Mouse (Mus musculus) liver, postnatal 0 days (tissue): ENCODE data around the gene Dnah1. TPM values are rescaled to one million over a fixed set of nuclear protein-coding genes. Genes with fewer than 3 reads are reported as not detected.
A peak's percentile ranks its signal among the peaks of the same experiment; 100 is the strongest.

Experiments
- ATAC-seq: fragments of 200-750 bp; cut with Nextera tagmentation; 2 replicates; pipeline ENCODE4 v1.8.0; 2017; ENCODE audit warnings: mild to moderate bottlenecking, moderate library complexity
- DNase-seq: peaks from one replicate; pipeline ENCODE4 v3.0.0-alpha.2; 2016
- H3K27ac ChIP-seq: fragments of 300-500 bp; sonication (generic); 2 replicates; pipeline ENCODE4 v1.5.1; 2014; ENCODE audit warnings: antibody characterized with exemption, moderate library complexity, mild to moderate bottlenecking, low read depth
- H3K27me3 ChIP-seq: fragments of 300-500 bp; sonication (generic); 2 replicates; pipeline ENCODE4 v1.6.1; 2014; ENCODE audit warnings: low read length, control low read depth, mixed read lengths; ENCODE audit not compliant: insufficient read depth
- H3K36me3 ChIP-seq: fragments of 300-500 bp; sonication (generic); replicated peaks from 2 replicates; pipeline ENCODE4 v1.6.1; 2014; ENCODE audit warnings: mild to moderate bottlenecking, control low read depth, low read length, moderate library complexity, mixed read lengths; ENCODE audit not compliant: insufficient read depth
- H3K4me1 ChIP-seq: fragments of 300-500 bp; sonication (generic); 2 replicates; pipeline ENCODE4 v1.6.1; 2014; ENCODE audit warnings: antibody characterized with exemption, mild to moderate bottlenecking, control low read depth; ENCODE audit not compliant: insufficient read depth
- H3K4me2 ChIP-seq: fragments of 300-500 bp; sonication (generic); 2 replicates; pipeline ENCODE4 v1.6.1; 2014; ENCODE audit warnings: low read depth, mild to moderate bottlenecking, low read length, moderate library complexity, mixed read lengths
- H3K4me3 ChIP-seq: fragments of 300-500 bp; sonication (generic); 2 replicates; pipeline ENCODE4 v1.5.1; 2014; ENCODE audit warnings: low read depth, low read length
- H3K9ac ChIP-seq: fragments of 300-500 bp; sonication (generic); replicated peaks from 2 replicates; pipeline ENCODE4 v1.6.1; 2014; ENCODE audit warnings: mild to moderate bottlenecking, moderate library complexity
- H3K9me3 ChIP-seq: fragments of 300-500 bp; sonication (generic); 2 replicates; pipeline ENCODE4 v1.6.1; 2016; ENCODE audit warnings: mild to moderate bottlenecking, control low read depth, low read length, mixed read lengths
- CTCF ChIP-seq: sonication (generic); IDR thresholded peaks from 2 replicates; pipeline ENCODE4 v1.5.1; 2016; ENCODE audit warnings: antibody characterized with exemption, low read depth
- EP300 ChIP-seq: IDR thresholded peaks from 2 replicates; pipeline ENCODE4 v1.6.1; 2016; ENCODE audit warnings: antibody characterized with exemption, low read depth, mild to moderate bottlenecking
- WGBS: fragments of 180-500 bp; shearing (Covaris S2); extraction: QIAGEN DNeasy Blood & Tissue Kit; methylation state at CpG from one replicate; pipeline ENCODE4 v1.1.7; 2014; ENCODE audit not compliant: insufficient replicate concordance; 5-methylcytosine and 5-hydroxymethylcytosine counted together
- polyA plus RNA-seq: library from polyadenylated mRNA; unstranded; fragments of >200 nt; fragmentation: Nextera tagmentation; extraction: Ambion mirVana; gene quantifications from 2 replicates; pipeline ENCODE4 v1.2.1, GENCODE M21; 2015

Gene Dnah1
- polyA plus RNA-seq, 1 experiment from 2014 or later = 0.05 TPM

DNA sequence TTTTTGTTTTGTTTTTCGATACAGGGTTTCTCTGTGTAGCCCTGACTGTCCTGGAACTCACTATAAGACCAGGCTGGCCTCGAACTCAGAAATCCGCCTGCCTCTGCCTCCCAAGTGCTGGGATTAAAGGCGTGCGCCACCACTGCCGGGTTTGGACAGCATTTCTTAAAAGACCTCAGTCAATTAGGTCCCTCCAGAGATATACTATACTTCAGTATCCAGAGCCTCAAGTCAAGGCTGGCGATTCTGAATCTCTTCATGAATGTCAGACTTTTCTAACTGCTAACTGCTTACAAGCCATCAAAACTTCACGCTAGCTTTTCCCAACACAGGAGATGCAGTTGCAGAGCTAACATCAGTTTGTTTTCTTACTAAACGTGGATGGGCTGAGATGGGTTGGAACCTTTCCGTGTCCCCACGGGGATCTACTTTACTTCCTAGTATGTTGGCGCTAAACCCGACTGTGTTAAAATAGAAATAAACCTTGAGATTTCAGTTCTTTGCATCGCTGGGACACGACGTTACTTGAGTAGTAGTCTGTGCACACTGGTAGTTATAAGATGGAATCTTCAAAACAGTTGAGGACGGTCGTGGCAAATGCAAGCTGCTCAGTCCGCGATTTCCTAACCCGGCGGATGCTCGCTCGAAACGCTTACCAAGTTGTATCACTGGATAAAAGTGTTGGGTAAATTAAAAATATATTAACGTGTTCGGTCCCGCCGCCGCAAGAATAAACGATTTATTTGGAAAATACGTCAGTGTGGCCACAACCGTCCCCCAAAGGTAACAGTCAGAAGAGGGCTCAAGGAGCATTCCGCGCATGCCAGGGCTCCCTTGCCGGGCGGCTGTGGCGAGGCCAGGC lies 73.2 kb downstream of the Dnah1 start:
- DNase-seq = no peak

DNA sequence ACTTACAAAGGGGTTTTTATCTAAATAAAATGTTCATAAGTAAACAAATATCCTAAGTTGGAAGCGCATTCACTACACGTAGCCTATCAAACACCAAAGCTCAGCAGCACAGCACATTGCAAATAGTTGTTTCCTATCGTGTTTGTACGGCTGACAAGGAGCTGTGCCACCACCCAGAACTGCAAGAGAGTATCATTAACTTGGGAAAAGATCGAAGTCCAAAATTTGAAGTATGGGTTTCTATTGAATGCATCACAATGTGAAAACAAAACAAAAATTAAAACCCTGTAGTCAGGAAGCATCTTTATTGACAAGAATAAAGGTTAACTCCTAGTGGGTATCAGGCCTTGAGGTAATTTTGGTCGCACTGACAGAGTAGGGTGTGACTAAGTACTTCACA lies 75.3 kb downstream of the Dnah1 start:
- DNase-seq (no peak), ATAC-seq (no peak)
- Histone ChIP-seq H3K4me1 (peaks cover 14% of the 10 kb centered on the region; the same call in 1 of the 2 replicates), H3K9ac (no peak overlapping the region), H3K4me3 (no peak overlapping the region), H3K9me3 (no peaks in the 10 kb centered on the region), H3K4me2 (no peak overlapping the region), H3K27me3 (no peaks in the 10 kb centered on the region), H3K36me3 (peaks cover under 1% of the 10 kb centered on the region), H3K27ac (no peak overlapping the region)
- 79% methylated on average over 6 of the region's 6 CpGs for WGBS
- TF ChIP-seq EP300 (no peak), CTCF (no peak)

More for the DNA sequence above, 73.2 kb downstream of the Dnah1 start:
- TF ChIP-seq CTCF = no peak
- no peak for TF ChIP-seq EP300
- 14% methylated on average over 38 of the region's 38 CpGs for WGBS
- Histone ChIP-seq H3K4me3 (peak overlapping the region; percentile 89), H3K4me2 (peak overlapping the region; percentile 83), H3K9me3 (no peaks in the 10 kb centered on the region), H3K4me1 (peaks cover 14% of the 10 kb centered on the region; the same call in 1 of the 2 replicates), H3K9ac (peak overlapping the region; percentile 96), H3K27ac (peak overlapping the region; percentile 94), H3K27me3 (no peaks in the 10 kb centered on the region), H3K36me3 (peaks cover 21% of the 10 kb centered on the region)
- peak; percentile 82 for ATAC-seq

- Histone ChIP-seq H3K9me3 (no peaks in the 10 kb centered on the region), H3K27me3 (no peaks in the 10 kb centered on the region), H3K4me1 (0 out of 2 replicates have a peak, but pooled peaks cover 6% of the 10 kb centered on the region), H3K27ac (no peak overlapping the region), H3K4me3 (no peak overlapping the region), H3K36me3 (no peaks in the 10 kb centered on the region), H3K4me2 (no peak overlapping the region), H3K9ac (no peak overlapping the region)
- TF ChIP-seq CTCF (no peak), EP300 (no peak)
- 69% methylated on average over 1 of the region's 1 CpGs for WGBS
- no peak for ATAC-seq
- no peak for DNase-seq
Measured at GRCm38 (mm10) chr14:31245946-31246345, 77.8 kb downstream of the Dnah1 start.

GRCm38 (mm10) chr14:31244777-31245176 lies 78.9 kb downstream of the Dnah1 start:
- H3K9me3 ChIP-seq = no peaks in the 10 kb centered on the region
- no peaks in the 10 kb centered on the region for H3K36me3 ChIP-seq
- no peak for ATAC-seq
- H3K27me3 ChIP-seq = no peaks in the 10 kb centered on the region
- 47% methylated on average over 1 of the region's 1 CpGs for WGBS
- no peak overlapping the region for H3K9ac ChIP-seq
- no peak overlapping the region for H3K4me2 ChIP-seq
- no peaks in the 10 kb centered on the region for H3K4me1 ChIP-seq
- no peak for DNase-seq
- H3K4me3 ChIP-seq = no peak overlapping the region
- no peak for TF ChIP-seq CTCF
- no peak overlapping the region for H3K27ac ChIP-seq

DNA sequence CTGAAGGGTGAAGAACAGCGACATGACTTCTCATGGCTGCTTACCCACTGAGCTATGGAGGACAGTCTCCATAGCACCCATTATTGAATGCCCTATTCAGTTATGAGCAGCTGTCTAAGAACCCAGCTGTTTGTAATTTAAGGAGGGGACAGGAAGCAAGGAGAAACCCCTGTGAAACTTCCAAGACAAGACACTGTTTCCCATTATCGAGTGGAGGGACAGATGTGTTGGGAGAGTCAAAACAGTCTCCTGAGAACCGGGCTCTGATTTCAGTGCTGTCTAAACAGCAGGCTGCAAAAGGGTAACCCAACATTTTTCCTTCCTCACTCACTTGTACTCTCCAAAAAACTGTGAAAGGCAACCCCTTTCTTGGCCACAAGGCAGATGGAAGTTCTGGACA lies 83.2 kb downstream of the Dnah1 start:
- Histone ChIP-seq H3K4me3 (no peak overlapping the region), H3K9ac (no peak overlapping the region), H3K36me3 (no peaks in the 10 kb centered on the region; the same call in 1 of the 2 replicates), H3K27me3 (no peaks in the 10 kb centered on the region), H3K4me1 (no peaks in the 10 kb centered on the region), H3K9me3 (no peaks in the 10 kb centered on the region), H3K27ac (no peak overlapping the region), H3K4me2 (no peak overlapping the region)
- DNase-seq (no peak), ATAC-seq (no peak)
- 76% methylated on average over 3 of the region's 3 CpGs for WGBS
- TF ChIP-seq CTCF (no peak), EP300 (no peak)

- Histone ChIP-seq H3K27me3 (no peaks in the 10 kb centered on the region), H3K4me1 (peaks cover 15% of the 10 kb centered on the region), H3K4me2 (no peak overlapping the region), H3K9me3 (no peaks in the 10 kb centered on the region), H3K27ac (no peak overlapping the region), H3K9ac (no peak overlapping the region), H3K36me3 (no peaks in the 10 kb centered on the region; the same call in 1 of the 2 replicates), H3K4me3 (no peak overlapping the region)
- WGBS = 81% methylated on average over 7 of the region's 7 CpGs
- no peak for ATAC-seq
- DNase-seq = no peak
- no peak for TF ChIP-seq EP300
- TF ChIP-seq CTCF = no peak
Measured at GRCm38 (mm10) chr14:31237101-31237882, 86.4 kb downstream of the Dnah1 start.
